Mouse (Mus musculus): ENCODE measurements around the gene Gm498. TPM values are rescaled to one million over a fixed set of nuclear protein-coding genes. Genes with fewer than 3 reads are reported as not detected.

The Gm498 gene
- under 1 TPM in 1 of 2 experiments, not detected in 1; 0.16 TPM for polyA plus RNA-seq (2017; shearing (Covaris generic))

DNA sequence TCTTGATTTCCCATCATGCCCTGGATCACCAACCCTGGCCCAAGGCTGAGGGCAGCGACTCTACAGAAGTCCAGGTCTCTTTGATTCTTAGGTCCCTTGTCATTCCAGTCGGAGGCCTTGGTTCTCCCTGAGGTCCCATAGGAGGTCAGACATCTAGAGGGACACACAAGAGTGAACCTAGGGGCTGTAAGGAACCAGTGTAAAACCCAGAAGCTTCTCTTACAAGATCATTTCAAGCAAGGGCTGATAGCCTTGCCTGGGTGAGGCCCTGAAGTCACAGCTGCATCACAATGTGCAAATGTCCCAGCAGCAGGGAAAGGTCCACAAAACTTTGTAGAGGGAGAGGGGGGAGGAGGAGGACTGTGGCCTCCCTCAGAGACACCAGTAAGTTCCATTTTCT lies at the start of gene Gm498:
Gene Gm498 (plus strand): TSS at position 301 of the 400 bp plus-strand sequence.

DNA sequence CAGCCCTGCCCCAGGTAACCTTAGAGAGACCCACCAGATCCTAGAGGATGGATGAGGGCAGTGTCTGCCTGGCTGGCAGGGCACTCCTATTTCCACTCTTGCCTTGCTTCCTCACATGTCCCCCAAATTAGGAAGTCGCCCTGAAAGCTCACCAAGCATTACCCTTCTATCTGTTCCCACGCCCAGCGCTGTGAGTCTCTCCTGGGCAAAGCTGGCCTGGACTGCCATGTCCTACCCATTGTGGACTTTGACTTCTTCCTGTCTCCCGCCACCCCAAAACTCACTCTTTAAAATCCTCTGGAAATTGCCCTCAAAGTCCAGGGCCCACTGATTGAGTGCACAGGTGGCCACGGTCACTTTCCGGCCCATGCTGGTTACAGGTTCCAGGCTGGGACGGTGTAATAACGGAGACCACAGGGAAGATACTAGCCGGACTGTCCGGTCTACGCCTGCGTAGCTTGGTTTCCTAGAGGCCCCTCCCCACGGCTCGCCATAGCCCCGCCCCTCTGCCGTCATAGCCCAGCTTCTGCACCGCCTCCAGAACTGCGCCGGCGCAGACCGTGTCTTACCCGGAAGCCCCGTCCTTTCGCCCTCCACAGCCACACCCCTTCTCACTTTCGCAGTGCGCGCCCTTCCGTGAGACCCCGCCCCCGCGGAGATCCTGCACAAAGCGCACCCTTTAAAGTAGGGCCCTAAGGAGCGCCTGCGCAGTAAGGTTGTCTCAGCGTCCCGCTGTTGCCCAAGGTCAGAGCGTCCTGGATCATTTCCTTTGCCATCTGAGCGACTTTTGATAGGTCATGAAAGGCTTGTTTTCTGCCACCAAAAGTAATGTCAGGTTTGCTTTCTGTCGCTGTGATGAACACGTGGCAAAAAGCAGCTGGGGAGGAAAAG lies 44.0 kb upstream of the Gm498 start, which contains the start of the genes Nadsyn1 and Dhcr7:
Gene Nadsyn1 (minus strand): TSS at position 475 of the 891 bp plus-strand sequence.
Gene Dhcr7 (plus strand): TSS at position 771 of the 891 bp plus-strand sequence.

Other genes starting within 250 kb of the Gm498 start
- gene Tnfrsf26, start 238.1 kb upstream of the Gm498 start, polyA plus RNA-seq (2017; shearing (Covaris generic)): 10 to 100 TPM; 19.5 to 21.8 TPM
- gene Tnfrsf22, start 217.2 kb upstream of the Gm498 start, polyA plus RNA-seq (2017; shearing (Covaris generic)): 10 to 100 TPM; 11.6 to 16.9 TPM
- 1 to 10 TPM; 3.3 to 3.7 TPM for gene Tnfrsf23, start 181.0 kb upstream of the Gm498 start, polyA plus RNA-seq (2017; shearing (Covaris generic))
- gene Osbpl5, start 109.9 kb upstream of the Gm498 start, polyA plus RNA-seq (2017; shearing (Covaris generic)): 10 to 100 TPM; 17.8 to 36.0 TPM
- not detected for gene Mrgprg, start 99.8 kb upstream of the Gm498 start, polyA plus RNA-seq (2017; shearing (Covaris generic))
- 10 to 100 TPM in 1 of 2 experiments, 1 to 10 TPM in 1; 2.1 to 12.5 TPM for gene Mrgpre, start 82.3 kb upstream of the Gm498 start, polyA plus RNA-seq (2017; shearing (Covaris generic))
- 10 to 100 TPM in 1 of 2 experiments, 1 to 10 TPM in 1; 6.1 to 12.7 TPM for gene Nadsyn1, start 44.0 kb upstream of the Gm498 start, polyA plus RNA-seq (2017; shearing (Covaris generic))
- 10 to 100 TPM; 41.9 to 44.1 TPM for gene Dhcr7, start 43.7 kb upstream of the Gm498 start, polyA plus RNA-seq (2017; shearing (Covaris generic))
- under 1 TPM in 1 of 2 experiments, not detected in 1; 0.04 TPM for gene Shank2, start 135.1 kb downstream of the Gm498 start, polyA plus RNA-seq (2017; shearing (Covaris generic))